Mouse (Mus musculus) kidney, adult 2 months (tissue): Measurements from ENCODE around the gene Csrnp2.

Experiments
- CTCF ChIP-seq: fragments of 200-500 bp; conservative IDR thresholded peaks from 2 replicates; pipeline ENCODE4 v1.5.1; 2011; ENCODE audit warnings: low read depth, mild to moderate bottlenecking, control low read depth, low read length, moderate library complexity, mixed read lengths; ENCODE audit not compliant: insufficient read depth, insufficient read length
- POLR2A ChIP-seq: fragments of 200-500 bp; IDR thresholded peaks from one replicate; pipeline ENCODE4 v1.6.1; 2011; ENCODE audit warnings: low read depth, low read length, control low read depth

DNA sequence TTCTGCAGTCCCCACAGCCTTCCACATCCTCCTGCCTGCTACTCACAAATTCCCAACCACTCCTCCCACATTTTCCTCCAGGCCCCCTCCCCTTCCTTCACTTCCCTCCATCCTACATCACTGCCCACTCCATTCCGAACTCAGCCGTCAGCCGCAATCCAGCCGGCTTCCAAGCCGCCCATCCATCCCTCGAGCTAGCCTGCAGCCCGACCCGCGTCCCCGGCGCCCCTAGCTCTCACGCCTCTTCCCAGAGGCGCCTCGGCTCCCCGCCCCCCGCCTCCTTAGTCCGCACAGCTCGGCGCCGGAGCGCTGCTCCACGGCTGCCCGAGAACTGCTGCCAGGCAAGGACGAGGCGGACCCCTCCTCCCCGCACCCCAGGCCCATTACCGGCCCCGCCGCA is 641 bp downstream of the Csrnp2 start:
- TF ChIP-seq POLR2A (no peak), CTCF (no peak)
